Mouse (Mus musculus): ENCODE measurements around the gene St6galnac3.

DNA sequence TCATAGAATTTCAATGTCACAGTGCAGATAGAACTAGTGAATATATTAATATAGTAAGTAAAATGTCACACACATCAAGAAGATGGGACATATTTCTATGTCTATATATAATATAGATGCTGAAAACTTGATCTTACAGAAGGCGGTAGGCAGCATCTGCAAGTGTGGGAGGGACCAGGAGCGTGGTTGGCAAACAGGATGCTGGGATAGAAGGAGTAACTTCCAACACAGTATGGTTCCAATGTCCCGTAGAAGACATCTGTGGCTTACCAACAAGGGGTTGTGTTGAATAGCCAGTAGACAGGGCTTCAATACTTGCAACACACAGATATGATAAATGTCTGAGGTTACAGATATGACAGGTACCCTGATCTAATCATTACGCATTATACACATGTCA, 435.0 kb downstream of the St6galnac3 start:
- TF ChIP-seq CTCF (conservative IDR thresholded peaks at IDR 0.05 in 1 of 2, IDR thresholded peaks at IDR 0.05 in 1 of 2; ENCODE audit: low read depth in 2 of 2, low read length in 2 of 2) = no peak
- TF ChIP-seq MAX (IDR thresholded peaks at IDR 0.05; ENCODE audit: low read length) = no peak
- no peak for TF ChIP-seq NELFE (IDR thresholded peaks at IDR 0.05; ENCODE audit: low read depth, low read length)
- TF ChIP-seq POLR2A (IDR thresholded peaks at IDR 0.05; ENCODE audit: low read depth, low read length) = no peak
- TF ChIP-seq SIN3A (IDR thresholded peaks at IDR 0.05; ENCODE audit: low read length) = no peak
- TF ChIP-seq KAT2A (IDR thresholded peaks at IDR 0.05; ENCODE audit: insufficient replicate concordance, low read length) = no peak
- no peak for TF ChIP-seq SMC3 (IDR thresholded peaks at IDR 0.05; ENCODE audit: low read depth, low read length)
- no peak for TF ChIP-seq CHD1 (IDR thresholded peaks at IDR 0.05; ENCODE audit: low read depth, low read length)

Data from CH12.LX (cell line).